Mouse (Mus musculus): ENCODE measurements around the gene Setd3. TPM values are rescaled to one million over a fixed set of nuclear protein-coding genes. Genes with fewer than 3 reads are reported as not detected.
"Not testable (repeated sequence)": the region's sequence is repeated elsewhere in the genome, so short reads cannot be mapped to it uniquely, and the experiment has no call there.

Setd3 gene
- total RNA-seq, 2 experiments from 2014 or later, result 100 to 103 TPM

- no peak for DNase-seq (ENCODE audit: low spot score in 2 of 2)
Measured at GRCm38 (mm10) chr12:108149764-108150163, 29.4 kb downstream of the Setd3 start.

GRCm38 (mm10) chr12:108145198-108145597 is 33.9 kb downstream of the Setd3 start:
- no peak for DNase-seq (ENCODE audit: low spot score in 2 of 2)

GRCm38 (mm10) chr12:108143624-108144498 is 35.3 kb downstream of the Setd3 start:
- DNase-seq (ENCODE audit: low spot score in 2 of 2), result no peak

GRCm38 (mm10) chr12:108135610-108136208 is 43.4 kb downstream of the Setd3 start:
- no peak for DNase-seq (ENCODE audit: low spot score in 2 of 2)

- no peak for DNase-seq (ENCODE audit: low spot score in 2 of 2)
Measured at GRCm38 (mm10) chr12:108133181-108133580, 45.9 kb downstream of the Setd3 start.

GRCm38 (mm10) chr12:108132450-108133070 is 46.6 kb downstream of the Setd3 start:
- no peak for DNase-seq (ENCODE audit: low spot score in 2 of 2)

- no peak for DNase-seq (ENCODE audit: low spot score in 2 of 2)
Measured at GRCm38 (mm10) chr12:108121288-108121687, 57.8 kb downstream of the Setd3 start.

- no peak for DNase-seq (ENCODE audit: low spot score in 2 of 2)
Measured at GRCm38 (mm10) chr12:108120434-108120833, 58.7 kb downstream of the Setd3 start.

- DNase-seq (ENCODE audit: low spot score in 2 of 2), result no peak
Measured at GRCm38 (mm10) chr12:108119930-108120329, 59.2 kb downstream of the Setd3 start.

GRCm38 (mm10) chr12:108118902-108119531 is 60.1 kb downstream of the Setd3 start:
- no peak for DNase-seq (ENCODE audit: low spot score in 2 of 2)

GRCm38 (mm10) chr12:108118503-108118901 is 60.6 kb downstream of the Setd3 start:
- no peak for DNase-seq (ENCODE audit: low spot score in 2 of 2)

GRCm38 (mm10) chr12:108111191-108111590 is 67.9 kb downstream of the Setd3 start:
- DNase-seq (ENCODE audit: low spot score in 2 of 2), result no peak

- DNase-seq (ENCODE audit: low spot score in 2 of 2), result no peak
Measured at GRCm38 (mm10) chr12:108110674-108111073, 68.4 kb downstream of the Setd3 start.

- DNase-seq (ENCODE audit: low spot score in 2 of 2), result no peak
Measured at GRCm38 (mm10) chr12:108109732-108110131, 69.4 kb downstream of the Setd3 start.

GRCm38 (mm10) chr12:108108591-108108990 is 70.5 kb downstream of the Setd3 start:
- DNase-seq (ENCODE audit: low spot score in 2 of 2), result not testable (repeated sequence)

- no peak for DNase-seq (ENCODE audit: low spot score in 2 of 2)
Measured at GRCm38 (mm10) chr12:108103292-108103691, 75.8 kb downstream of the Setd3 start.

GRCm38 (mm10) chr12:108102119-108102518 is 77.0 kb downstream of the Setd3 start:
- DNase-seq (ENCODE audit: low spot score in 2 of 2), result no peak

GRCm38 (mm10) chr12:108100181-108100580 is 78.9 kb downstream of the Setd3 start:
- DNase-seq (ENCODE audit: low spot score in 2 of 2), result no peak

- DNase-seq (ENCODE audit: low spot score in 2 of 2), result no peak
Measured at GRCm38 (mm10) chr12:108098201-108098980, 80.7 kb downstream of the Setd3 start.

- DNase-seq (ENCODE audit: low spot score in 2 of 2), result no peak
Measured at GRCm38 (mm10) chr12:108097643-108098042, 81.5 kb downstream of the Setd3 start.

GRCm38 (mm10) chr12:108088253-108088652 is 90.9 kb downstream of the Setd3 start:
- DNase-seq (ENCODE audit: low spot score in 2 of 2), result no peak

All from adrenal gland, postnatal 4 days (tissue).